Mouse (Mus musculus): ENCODE measurements around the gene Tcf15. TPM values are rescaled to one million over a fixed set of nuclear protein-coding genes. Genes with fewer than 3 reads are reported as not detected.

The Tcf15 gene
- polyA plus RNA-seq, 1 experiment from 2014 or later: 41.0 TPM

DNA sequence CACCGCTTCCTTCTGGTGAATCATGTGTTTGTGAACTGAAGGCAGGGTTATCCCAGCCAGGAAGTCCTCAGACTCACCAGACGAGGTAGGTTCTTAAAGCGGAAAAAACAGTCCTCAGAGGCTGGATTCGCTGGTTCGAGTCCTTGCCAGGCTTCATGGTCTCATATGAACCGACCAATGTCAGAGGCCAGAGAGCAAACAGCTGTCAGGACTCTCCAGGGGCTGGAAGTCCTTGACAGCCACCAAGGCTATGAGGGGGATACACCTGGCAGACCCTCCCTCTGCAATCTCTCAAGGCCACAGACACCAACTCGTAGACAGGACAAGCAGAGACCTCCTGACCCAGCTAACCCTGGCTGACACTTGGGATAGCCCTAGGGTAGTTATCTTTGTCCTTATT, 45.9 kb downstream of the Tcf15 start:
- Histone ChIP-seq H3K27ac (ENCODE audit: low read depth, low read length) (no peak overlapping the region), H3K4me1 (ENCODE audit: control insufficient read depth, insufficient read depth, low read length) (0 out of 2 replicates have a peak, but pooled peaks cover 3% of the 10 kb centered on the region), H3K9me3 (ENCODE audit: control insufficient read depth, low read length) (no peaks in the 10 kb centered on the region), H3K4me3 (ENCODE audit: low read depth, low read length) (no peak overlapping the region), H3K27me3 (ENCODE audit: control insufficient read depth, insufficient read depth, low read length) (no peaks in the 10 kb centered on the region), H3K9ac (ENCODE audit: low read length) (no peak overlapping the region), H3K4me2 (ENCODE audit: low read depth) (no peak overlapping the region), H3K36me3 (ENCODE audit: control insufficient read depth, insufficient read depth, low read length) (no peaks in the 10 kb centered on the region)
- DNase-seq (ENCODE audit: low spot score) (no peak), ATAC-seq (ENCODE audit: insufficient read depth, low FRiP score, low TSS enrichment) (no peak)
- 75% methylated on average over 7 of the region's 7 CpGs for WGBS

DNA sequence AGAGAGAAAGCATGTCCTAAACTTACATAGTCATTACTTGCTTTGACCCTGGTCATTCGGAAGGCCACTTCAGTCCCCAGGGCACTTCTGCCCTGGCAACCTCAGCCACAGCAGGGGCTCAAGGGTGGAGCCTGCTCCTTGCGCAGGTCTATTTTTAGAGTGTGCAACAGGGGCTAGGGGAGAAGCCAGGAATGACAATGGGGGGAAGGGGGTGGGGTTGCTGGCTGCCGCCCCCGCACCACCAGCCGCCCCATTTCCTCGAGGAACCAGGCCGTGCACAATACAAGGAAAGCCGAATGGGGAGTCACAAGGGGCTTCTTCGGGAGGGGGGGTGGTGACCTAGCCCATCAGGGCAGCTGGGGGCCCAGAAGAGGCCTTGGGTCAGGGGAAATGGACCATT, 46.3 kb downstream of the Tcf15 start:
- Histone ChIP-seq H3K27ac (ENCODE audit: low read depth, low read length) (no peak overlapping the region), H3K9me3 (ENCODE audit: control insufficient read depth, low read length) (no peaks in the 10 kb centered on the region), H3K9ac (ENCODE audit: low read length) (no peak overlapping the region), H3K4me3 (ENCODE audit: low read depth, low read length) (no peak overlapping the region), H3K36me3 (ENCODE audit: control insufficient read depth, insufficient read depth, low read length) (no peaks in the 10 kb centered on the region), H3K4me1 (ENCODE audit: control insufficient read depth, insufficient read depth, low read length) (0 out of 2 replicates have a peak, but pooled peaks cover 3% of the 10 kb centered on the region), H3K4me2 (ENCODE audit: low read depth) (no peak overlapping the region), H3K27me3 (ENCODE audit: control insufficient read depth, insufficient read depth, low read length) (no peaks in the 10 kb centered on the region)
- WGBS: 62% methylated on average over 9 of the region's 9 CpGs
- DNase-seq (ENCODE audit: low spot score): no peak
- ATAC-seq (ENCODE audit: insufficient read depth, low FRiP score, low TSS enrichment): no peak

DNA sequence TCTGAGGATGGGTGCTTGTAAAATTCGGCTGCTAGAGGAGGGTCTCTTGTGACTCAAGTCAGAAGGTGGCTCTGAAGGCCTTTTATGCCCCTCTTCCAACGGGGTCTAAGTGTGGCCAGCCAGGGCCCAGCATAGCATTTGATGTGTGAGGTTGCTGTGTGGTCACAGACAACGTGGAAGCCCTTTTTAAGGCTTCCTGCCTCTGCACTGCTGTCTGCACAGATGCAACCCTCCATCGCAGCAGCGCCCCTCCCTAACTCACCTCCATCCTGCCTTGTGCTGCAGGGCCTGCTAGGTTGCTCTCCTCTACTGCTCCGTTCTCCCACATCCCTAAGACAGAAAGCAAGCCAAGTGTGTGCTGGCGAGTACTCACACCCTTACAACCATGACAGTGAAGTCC, 46.8 kb downstream of the Tcf15 start:
- Histone ChIP-seq H3K27ac (ENCODE audit: low read depth, low read length) (no peak overlapping the region), H3K4me3 (ENCODE audit: low read depth, low read length) (no peak overlapping the region), H3K9ac (ENCODE audit: low read length) (no peak overlapping the region), H3K4me2 (ENCODE audit: low read depth) (no peak overlapping the region), H3K27me3 (ENCODE audit: control insufficient read depth, insufficient read depth, low read length) (no peaks in the 10 kb centered on the region), H3K36me3 (ENCODE audit: control insufficient read depth, insufficient read depth, low read length) (no peaks in the 10 kb centered on the region), H3K9me3 (ENCODE audit: control insufficient read depth, low read length) (no peaks in the 10 kb centered on the region), H3K4me1 (ENCODE audit: control insufficient read depth, insufficient read depth, low read length) (0 out of 2 replicates have a peak, but pooled peaks cover 3% of the 10 kb centered on the region)
- DNase-seq (ENCODE audit: low spot score): no peak
- no peak for ATAC-seq (ENCODE audit: insufficient read depth, low FRiP score, low TSS enrichment)
- WGBS: 74% methylated on average over 7 of the region's 7 CpGs

DNA sequence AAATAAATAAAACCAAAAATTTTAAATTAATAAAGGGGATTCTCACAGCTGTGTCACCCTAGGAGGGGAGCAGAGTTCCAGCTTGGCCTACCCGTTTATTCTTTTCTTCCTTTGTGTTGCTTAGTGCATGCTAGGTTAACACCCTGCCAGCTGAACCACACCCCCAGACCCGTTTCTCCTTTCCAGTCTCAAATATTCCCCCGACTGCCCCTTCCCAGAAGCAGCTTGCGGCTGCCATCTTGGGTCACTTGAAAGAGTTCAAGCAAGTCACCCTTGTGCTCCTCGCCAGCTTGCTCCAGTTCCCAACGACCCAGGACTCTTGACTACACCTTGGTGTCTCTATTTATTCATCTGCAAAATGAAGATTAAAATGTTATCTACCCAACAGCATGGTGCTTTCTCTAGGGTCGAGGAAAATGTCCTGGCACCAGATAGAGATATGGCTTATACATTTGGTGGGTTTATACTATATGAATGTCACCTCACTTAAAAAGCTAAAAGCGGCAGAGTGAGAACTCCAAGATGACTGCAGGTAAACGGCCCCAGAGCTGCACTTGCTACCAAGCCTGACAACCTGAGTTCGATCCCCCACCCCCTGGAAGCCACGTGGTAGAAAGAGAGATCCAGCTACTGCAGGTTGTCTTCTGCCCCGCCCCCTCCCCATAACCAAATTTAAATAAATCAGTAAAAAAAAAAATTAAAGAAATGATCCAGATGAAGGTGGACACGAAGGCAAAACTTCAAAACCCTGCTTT, 49.4 kb downstream of the Tcf15 start:
- 73% methylated on average over 13 of the region's 13 CpGs for WGBS
- Histone ChIP-seq H3K27ac (ENCODE audit: low read depth, low read length) (no peak overlapping the region), H3K4me3 (ENCODE audit: low read depth, low read length) (no peak overlapping the region), H3K4me1 (ENCODE audit: control insufficient read depth, insufficient read depth, low read length) (0 out of 2 replicates have a peak, but pooled peaks cover 3% of the 10 kb centered on the region), H3K9me3 (ENCODE audit: control insufficient read depth, low read length) (no peaks in the 10 kb centered on the region), H3K4me2 (ENCODE audit: low read depth) (no peak overlapping the region), H3K9ac (ENCODE audit: low read length) (no peak overlapping the region), H3K27me3 (ENCODE audit: control insufficient read depth, insufficient read depth, low read length) (no peaks in the 10 kb centered on the region), H3K36me3 (ENCODE audit: control insufficient read depth, insufficient read depth, low read length) (no peaks in the 10 kb centered on the region)
- ATAC-seq (ENCODE audit: insufficient read depth, low FRiP score, low TSS enrichment): no peak
- DNase-seq (ENCODE audit: low spot score): no peak

DNA sequence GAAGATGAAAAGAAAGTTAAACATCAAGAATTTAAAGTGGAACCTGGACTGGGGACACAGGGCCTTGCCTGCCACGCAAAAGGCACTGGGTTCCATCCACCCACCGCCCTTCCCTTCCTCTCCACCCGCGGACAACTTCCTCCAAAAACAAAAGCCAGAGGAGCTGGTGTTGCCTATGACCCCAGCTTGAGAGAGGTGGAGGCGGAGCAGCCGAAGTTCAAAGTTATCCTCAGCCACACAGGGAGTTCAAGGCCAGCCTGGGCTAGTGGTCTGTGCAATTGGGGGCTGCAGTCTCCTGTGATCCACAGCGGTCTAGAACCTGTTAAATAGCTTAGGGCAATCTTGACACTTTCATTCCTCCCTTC, 50.0 kb downstream of the Tcf15 start:
- H3K4me3 ChIP-seq (ENCODE audit: low read depth, low read length): no peak overlapping the region
- H3K27ac ChIP-seq (ENCODE audit: low read depth, low read length): no peak overlapping the region
- no peak overlapping the region for H3K4me2 ChIP-seq (ENCODE audit: low read depth)
- WGBS: 79% methylated on average over 7 of the region's 7 CpGs
- 0 out of 2 replicates have a peak, but pooled peaks cover 3% of the 10 kb centered on the region for H3K4me1 ChIP-seq (ENCODE audit: control insufficient read depth, insufficient read depth, low read length)
- DNase-seq (ENCODE audit: low spot score) (no peak), ATAC-seq (ENCODE audit: insufficient read depth, low FRiP score, low TSS enrichment) (no peak)
- no peak overlapping the region for H3K9ac ChIP-seq (ENCODE audit: low read length)
- no peaks in the 10 kb centered on the region for H3K27me3 ChIP-seq (ENCODE audit: control insufficient read depth, insufficient read depth, low read length)
- no peaks in the 10 kb centered on the region for H3K9me3 ChIP-seq (ENCODE audit: control insufficient read depth, low read length)
- H3K36me3 ChIP-seq (ENCODE audit: control insufficient read depth, insufficient read depth, low read length): no peaks in the 10 kb centered on the region

DNA sequence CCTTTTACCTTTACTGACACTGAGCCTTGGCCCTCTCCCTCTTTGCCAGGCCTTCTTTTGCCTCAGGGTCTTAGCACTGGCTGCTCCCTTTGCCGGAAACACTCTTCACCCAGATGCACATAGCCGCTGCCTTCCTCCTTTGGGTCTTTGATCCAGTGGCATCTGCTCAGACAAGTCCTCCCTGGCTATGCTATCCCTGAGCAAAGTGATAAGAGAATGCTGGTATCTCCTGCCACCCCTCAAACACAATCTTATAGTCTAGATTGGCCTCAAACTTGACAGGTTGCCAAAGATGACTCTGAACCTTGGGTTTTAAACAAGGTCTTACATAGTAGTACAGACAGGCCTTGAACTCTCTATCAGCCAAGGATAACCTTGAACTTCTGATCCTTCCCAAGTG, 51.2 kb downstream of the Tcf15 start:
- Histone ChIP-seq H3K27me3 (ENCODE audit: control insufficient read depth, insufficient read depth, low read length) (no peaks in the 10 kb centered on the region), H3K27ac (ENCODE audit: low read depth, low read length) (no peak overlapping the region), H3K36me3 (ENCODE audit: control insufficient read depth, insufficient read depth, low read length) (no peaks in the 10 kb centered on the region), H3K9ac (ENCODE audit: low read length) (no peak overlapping the region), H3K4me2 (ENCODE audit: low read depth) (no peak overlapping the region), H3K4me1 (ENCODE audit: control insufficient read depth, insufficient read depth, low read length) (0 out of 2 replicates have a peak, but pooled peaks cover 2% of the 10 kb centered on the region), H3K4me3 (ENCODE audit: low read depth, low read length) (no peak overlapping the region), H3K9me3 (ENCODE audit: control insufficient read depth, low read length) (no peaks in the 10 kb centered on the region)
- DNase-seq (ENCODE audit: low spot score): no peak
- 92% methylated on average over 2 of the region's 2 CpGs for WGBS
- no peak for ATAC-seq (ENCODE audit: insufficient read depth, low FRiP score, low TSS enrichment)

DNA sequence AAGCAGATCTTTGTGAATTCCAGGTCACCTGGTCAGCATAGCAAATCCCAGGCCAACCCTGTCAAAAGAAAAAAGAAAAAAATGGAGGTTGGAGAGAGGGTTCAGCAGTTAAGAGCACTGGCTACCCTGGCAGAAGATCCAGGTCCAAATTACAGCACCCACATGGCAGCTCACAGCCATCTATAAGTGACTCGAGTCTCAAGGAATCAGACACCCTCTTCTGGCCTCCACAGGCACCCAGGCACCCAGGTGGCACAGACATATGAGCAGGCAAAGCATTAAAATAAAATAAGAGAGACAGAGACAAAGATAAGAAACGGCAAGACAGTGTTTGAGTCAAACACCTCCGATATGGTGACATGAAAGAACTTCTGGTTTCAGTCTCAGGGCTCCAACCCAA, 53.5 kb downstream of the Tcf15 start:
- H3K9me3 ChIP-seq (ENCODE audit: control insufficient read depth, low read length): no peaks in the 10 kb centered on the region
- 42% methylated on average over 3 of the region's 3 CpGs for WGBS
- H3K9ac ChIP-seq (ENCODE audit: low read length): peak overlapping the region; percentile 7; the same call in 1 of the 2 replicates
- H3K4me2 ChIP-seq (ENCODE audit: low read depth): no peak overlapping the region
- H3K27me3 ChIP-seq (ENCODE audit: control insufficient read depth, insufficient read depth, low read length): no peaks in the 10 kb centered on the region
- no peak overlapping the region for H3K27ac ChIP-seq (ENCODE audit: low read depth, low read length)
- no peaks in the 10 kb centered on the region for H3K36me3 ChIP-seq (ENCODE audit: control insufficient read depth, insufficient read depth, low read length)
- DNase-seq (ENCODE audit: low spot score) (no peak), ATAC-seq (ENCODE audit: insufficient read depth, low FRiP score, low TSS enrichment) (peak; percentile 53; the same call in 1 of the 2 replicates)
- no peaks in the 10 kb centered on the region for H3K4me1 ChIP-seq (ENCODE audit: control insufficient read depth, insufficient read depth, low read length)
- H3K4me3 ChIP-seq (ENCODE audit: low read depth, low read length): no peak overlapping the region

DNA sequence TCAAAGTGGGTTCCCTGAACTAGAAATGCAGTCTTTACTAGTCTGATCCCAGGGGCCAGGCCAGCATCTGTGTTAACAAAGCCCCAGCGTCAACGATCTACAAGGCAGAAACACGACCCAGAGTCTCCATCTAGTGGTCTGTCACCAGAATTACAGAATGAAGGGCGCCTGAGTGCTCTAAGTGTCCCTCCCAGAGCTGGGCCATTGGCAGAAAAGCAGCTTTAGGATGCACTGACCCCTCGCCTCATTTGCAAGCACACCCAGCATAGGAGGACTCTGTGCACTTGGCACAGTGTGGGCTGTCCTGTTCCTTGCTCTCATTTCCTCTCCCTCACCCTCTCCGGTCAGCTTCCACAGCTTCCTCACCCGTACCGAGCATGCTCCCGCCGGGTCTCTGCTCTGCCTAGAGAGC, 53.9 kb downstream of the Tcf15 start:
- Histone ChIP-seq H3K27me3 (ENCODE audit: control insufficient read depth, insufficient read depth, low read length) (no peaks in the 10 kb centered on the region), H3K4me2 (ENCODE audit: low read depth) (no peak overlapping the region), H3K9me3 (ENCODE audit: control insufficient read depth, low read length) (no peaks in the 10 kb centered on the region), H3K9ac (ENCODE audit: low read length) (no peak overlapping the region), H3K4me1 (ENCODE audit: control insufficient read depth, insufficient read depth, low read length) (no peaks in the 10 kb centered on the region), H3K4me3 (ENCODE audit: low read depth, low read length) (no peak overlapping the region), H3K36me3 (ENCODE audit: control insufficient read depth, insufficient read depth, low read length) (no peaks in the 10 kb centered on the region), H3K27ac (ENCODE audit: low read depth, low read length) (no peak overlapping the region)
- DNase-seq (ENCODE audit: low spot score) (peak; percentile 76), ATAC-seq (ENCODE audit: insufficient read depth, low FRiP score, low TSS enrichment) (peak; percentile 86)
- 44% methylated on average over 10 of the region's 10 CpGs for WGBS
